Mouse (Mus musculus) lung, embryonic 15.5 days (tissue): ENCODE data around the gene 6430548M08Rik. TPM values are rescaled to one million over a fixed set of nuclear protein-coding genes. Genes with fewer than 3 reads are reported as not detected.

Experiments used
- ATAC-seq: fragments of 200-750 bp; cut with Nextera tagmentation; 2 replicates; pipeline ENCODE4 v1.8.0; 2017; ENCODE audit warnings: moderate number of reproducible peaks, borderline replicate concordance; ENCODE audit not compliant: low FRiP score, low TSS enrichment; ENCODE audit errors: extremely low read depth
- H3K27ac ChIP-seq: fragments of 300-500 bp; sonication (generic); 2 replicates; pipeline ENCODE4 v1.5.1; 2015; ENCODE audit warnings: moderate library complexity, mild to moderate bottlenecking, inconsistent platforms
- H3K27me3 ChIP-seq: fragments of 300-500 bp; sonication (generic); 2 replicates; pipeline ENCODE4 v1.6.1; 2015; ENCODE audit warnings: inconsistent platforms
- H3K36me3 ChIP-seq: fragments of 300-500 bp; sonication (generic); 2 replicates; pipeline ENCODE4 v1.6.1; 2015; ENCODE audit warnings: inconsistent platforms
- H3K4me1 ChIP-seq: fragments of 300-500 bp; sonication (generic); 2 replicates; pipeline ENCODE4 v1.6.1; 2015; ENCODE audit warnings: inconsistent platforms
- H3K4me2 ChIP-seq: fragments of 300-500 bp; sonication (generic); 2 replicates; pipeline ENCODE4 v1.6.1; 2015; ENCODE audit warnings: inconsistent platforms, mild to moderate bottlenecking, moderate library complexity
- H3K4me3 ChIP-seq: fragments of 300-500 bp; sonication (generic); 2 replicates; pipeline ENCODE4 v1.5.1; 2015; ENCODE audit warnings: mild to moderate bottlenecking, inconsistent platforms
- H3K9ac ChIP-seq: fragments of 300-500 bp; sonication (generic); 2 replicates; pipeline ENCODE4 v1.6.1; 2015; ENCODE audit warnings: inconsistent platforms
- H3K9me3 ChIP-seq: fragments of 300-500 bp; sonication (generic); 2 replicates; pipeline ENCODE4 v1.6.1; 2016; ENCODE audit warnings: inconsistent platforms
- WGBS: fragments of 180-500 bp; shearing (Covaris S2); methylation state at CpG from one replicate; pipeline ENCODE4 v1.1.7; 2015; 5-methylcytosine and 5-hydroxymethylcytosine counted together
- polyA plus RNA-seq: library from polyadenylated mRNA; unstranded; fragments of >200 nt; fragmentation: Nextera tagmentation; extraction: Ambion mirVana; gene quantifications from 2 replicates; pipeline ENCODE4 v1.2.1, GENCODE M21; 2015

6430548M08Rik gene
- polyA plus RNA-seq, 1 experiment from 2014 or later = 7.4 TPM

DNA sequence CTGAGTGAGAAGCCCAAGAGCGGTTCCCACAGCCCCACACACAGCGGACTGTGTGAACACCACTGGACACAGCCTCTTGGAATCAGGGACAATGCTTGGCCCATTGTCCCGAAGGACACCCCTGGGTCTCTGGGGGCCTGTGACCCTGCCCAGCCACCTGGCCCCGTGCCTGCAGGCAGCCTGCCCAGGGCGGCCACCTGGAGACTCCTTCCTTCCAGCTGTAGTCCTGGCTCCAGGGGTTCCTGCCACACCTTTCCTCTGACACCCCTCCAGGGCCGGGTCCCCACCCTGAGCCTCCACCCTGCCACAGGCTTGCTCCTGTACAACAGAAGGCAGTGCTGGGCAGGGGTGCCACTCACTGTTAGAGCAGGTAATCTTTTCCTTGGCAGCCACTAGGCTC, 74.6 kb downstream of the 6430548M08Rik start:
- WGBS = 77% methylated on average over 6 of the region's 6 CpGs
- peaks cover 76% of the 10 kb centered on the region for H3K4me1 ChIP-seq

GRCm38 (mm10) chr8:120189440-120189839, 75.5 kb downstream of the 6430548M08Rik start:
- WGBS = 48% methylated on average over 6 of the region's 6 CpGs
- Histone ChIP-seq H3K9me3 (no peaks in the 10 kb centered on the region), H3K27me3 (no peaks in the 10 kb centered on the region), H3K27ac (no peak overlapping the region), H3K36me3 (no peaks in the 10 kb centered on the region), H3K4me3 (no peak overlapping the region), H3K4me1 (peaks cover 70% of the 10 kb centered on the region), H3K9ac (no peak overlapping the region), H3K4me2 (no peak overlapping the region)
- ATAC-seq = no peak

More for the DNA sequence above, 74.6 kb downstream of the 6430548M08Rik start:
- ATAC-seq = no peak
- H3K36me3 ChIP-seq = no peaks in the 10 kb centered on the region
- H3K9ac ChIP-seq = no peak overlapping the region
- H3K9me3 ChIP-seq = no peaks in the 10 kb centered on the region
- H3K4me2 ChIP-seq = no peak overlapping the region
- H3K4me3 ChIP-seq = no peak overlapping the region
- no peaks in the 10 kb centered on the region for H3K27me3 ChIP-seq
- H3K27ac ChIP-seq = no peak overlapping the region

DNA sequence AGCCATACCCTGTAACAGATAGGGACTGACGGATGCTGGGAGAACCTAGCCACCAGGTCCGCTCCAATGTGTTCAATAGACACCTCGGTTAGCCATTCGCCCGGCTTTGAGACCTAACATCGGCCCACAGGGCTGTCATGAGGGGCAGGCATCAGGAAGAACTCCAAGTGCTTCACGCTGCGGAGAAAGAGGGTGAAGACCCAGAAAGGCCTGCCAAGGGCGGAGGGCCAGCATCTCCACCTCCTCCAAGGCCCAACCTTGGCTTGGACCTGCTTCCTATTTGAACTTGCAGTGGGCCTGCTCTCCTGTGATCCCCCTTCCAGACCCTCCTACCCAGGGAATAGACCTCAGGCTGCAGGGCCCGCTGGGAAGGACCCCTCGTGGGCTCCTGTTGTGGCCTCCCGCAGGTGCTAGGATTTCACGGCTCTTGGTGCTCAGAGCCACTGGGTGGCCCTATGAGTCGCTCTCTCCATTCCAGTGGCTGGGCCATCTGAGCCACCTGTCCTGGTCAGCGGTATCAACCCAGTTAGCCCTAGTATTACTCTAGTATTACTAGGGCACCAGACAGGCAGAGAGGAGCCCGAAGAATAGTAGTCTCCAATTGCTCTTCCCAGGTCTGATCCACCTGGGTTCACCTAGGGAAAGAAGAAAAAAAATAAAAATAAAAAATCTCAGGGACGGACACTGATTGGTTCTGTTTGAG, 76.3 kb downstream of the 6430548M08Rik start:
- H3K9ac ChIP-seq = no peak overlapping the region
- no peaks in the 10 kb centered on the region for H3K27me3 ChIP-seq
- H3K4me3 ChIP-seq = no peak overlapping the region
- WGBS = 69% methylated on average over 17 of the region's 17 CpGs
- H3K27ac ChIP-seq = peak overlapping the region; percentile 93
- H3K36me3 ChIP-seq = no peaks in the 10 kb centered on the region
- H3K9me3 ChIP-seq = no peaks in the 10 kb centered on the region
- H3K4me2 ChIP-seq = 0 out of 2 replicates have a peak overlapping the region, but pooled peaks have one; percentile 48
- ATAC-seq = no peak
- H3K4me1 ChIP-seq = peaks cover 63% of the 10 kb centered on the region

DNA sequence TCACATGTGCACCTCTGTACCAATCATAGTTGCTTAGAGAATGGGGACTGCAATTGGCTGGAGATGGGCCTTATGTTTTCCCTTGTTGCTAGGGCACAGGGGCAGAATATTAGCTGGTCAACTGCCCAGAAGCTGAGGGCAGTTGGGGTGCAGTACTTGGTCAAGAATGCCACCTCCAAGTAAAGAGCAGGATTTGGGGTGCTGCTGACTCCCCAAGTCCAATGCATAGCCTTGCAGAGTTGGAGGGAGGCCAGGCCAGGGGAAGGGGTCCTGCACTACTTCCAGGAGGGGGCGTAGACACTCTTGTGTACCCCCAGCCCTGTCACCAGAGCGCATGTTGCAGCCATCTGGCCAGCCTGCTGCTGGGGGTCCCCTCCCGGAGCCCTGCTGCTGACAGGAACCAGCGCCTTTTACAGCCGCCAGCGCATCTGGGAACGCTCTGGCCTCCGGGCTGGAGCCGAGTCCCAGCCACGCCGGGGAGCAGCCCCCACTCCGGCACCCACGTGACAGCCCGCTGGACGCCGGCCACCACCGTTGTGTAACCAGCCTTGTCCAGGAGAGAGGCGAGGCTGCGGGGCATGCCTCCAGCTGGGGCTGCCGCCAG, 77.0 kb downstream of the 6430548M08Rik start:
- WGBS = 22% methylated on average over 20 of the region's 20 CpGs
- no peaks in the 10 kb centered on the region for H3K36me3 ChIP-seq

DNA sequence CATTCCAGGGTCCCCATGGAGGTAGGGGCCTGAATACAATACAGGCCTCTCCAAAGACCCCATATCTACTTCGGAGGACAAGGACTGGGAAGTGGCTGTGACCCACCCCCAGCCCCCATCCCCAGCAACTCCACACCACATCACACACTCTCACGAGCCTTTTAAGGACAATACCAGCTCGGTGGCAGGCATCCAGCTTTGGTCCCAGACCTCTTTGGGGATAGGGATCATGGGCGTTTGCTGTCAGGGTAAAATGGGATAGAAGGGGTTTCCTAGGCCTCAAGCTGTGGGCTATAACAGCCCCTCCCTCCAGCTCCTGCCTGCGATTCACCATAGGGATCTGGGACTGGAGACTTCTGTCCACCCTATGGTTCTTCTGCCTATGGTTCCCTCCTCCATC, 77.7 kb downstream of the 6430548M08Rik start:
- Histone ChIP-seq H3K27ac (peak overlapping the region; percentile 93), H3K9ac (no peak overlapping the region), H3K4me1 (peaks cover 49% of the 10 kb centered on the region), H3K4me3 (no peak overlapping the region), H3K9me3 (no peaks in the 10 kb centered on the region), H3K27me3 (no peaks in the 10 kb centered on the region), H3K4me2 (peak overlapping the region; percentile 48; the same call in 1 of the 2 replicates), H3K36me3 (no peaks in the 10 kb centered on the region)
- ATAC-seq = no peak
- 44% methylated on average over 5 of the region's 5 CpGs for WGBS

More for the DNA sequence above, 77.0 kb downstream of the 6430548M08Rik start:
- Histone ChIP-seq H3K4me1 (peaks cover 56% of the 10 kb centered on the region), H3K4me3 (0 out of 2 replicates have a peak overlapping the region, but pooled peaks have one; percentile 13), H3K4me2 (peak overlapping the region; percentile 48), H3K27ac (peak overlapping the region; percentile 93), H3K9me3 (no peaks in the 10 kb centered on the region), H3K27me3 (no peaks in the 10 kb centered on the region), H3K9ac (no peak overlapping the region)
- peak; percentile 91 for ATAC-seq

DNA sequence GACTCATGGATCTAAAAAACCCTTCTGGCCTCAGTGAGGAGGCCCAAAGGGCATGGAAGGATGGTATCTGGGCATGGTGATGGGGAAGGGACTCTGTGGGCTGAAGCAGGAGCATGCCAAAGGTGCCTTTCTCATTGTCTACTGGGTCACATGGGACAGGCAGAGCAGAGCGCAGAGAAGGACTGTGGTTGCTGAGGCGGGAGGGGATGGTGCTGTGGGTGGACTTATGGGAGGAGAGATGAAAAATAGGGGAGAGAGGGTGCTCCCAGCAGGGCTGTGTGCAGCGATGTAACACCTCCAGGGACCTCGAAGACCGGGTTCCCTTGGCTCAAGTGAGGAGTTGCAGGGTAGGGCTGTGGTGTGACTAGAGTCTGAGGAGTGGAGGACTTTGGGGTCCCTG, 78.2 kb downstream of the 6430548M08Rik start:
- no peak for ATAC-seq
- H3K4me3 ChIP-seq = no peak overlapping the region
- no peaks in the 10 kb centered on the region for H3K27me3 ChIP-seq
- 97% methylated on average over 5 of the region's 5 CpGs for WGBS
- H3K27ac ChIP-seq = peak overlapping the region; percentile 93
- peaks cover 44% of the 10 kb centered on the region for H3K4me1 ChIP-seq
- no peak overlapping the region for H3K4me2 ChIP-seq
- no peak overlapping the region for H3K9ac ChIP-seq
- H3K9me3 ChIP-seq = no peaks in the 10 kb centered on the region
- H3K36me3 ChIP-seq = no peaks in the 10 kb centered on the region

- Histone ChIP-seq H3K27ac (no peak overlapping the region), H3K4me2 (no peak overlapping the region), H3K9ac (no peak overlapping the region), H3K27me3 (no peaks in the 10 kb centered on the region), H3K4me3 (no peak overlapping the region), H3K4me1 (peaks cover 34% of the 10 kb centered on the region), H3K9me3 (peaks cover 5% of the 10 kb centered on the region; the same call in 1 of the 2 replicates), H3K36me3 (no peaks in the 10 kb centered on the region)
- no peak for ATAC-seq
- 88% methylated on average over 6 of the region's 6 CpGs for WGBS
Observed at GRCm38 (mm10) chr8:120201351-120201750, 87.4 kb downstream of the 6430548M08Rik start.

DNA sequence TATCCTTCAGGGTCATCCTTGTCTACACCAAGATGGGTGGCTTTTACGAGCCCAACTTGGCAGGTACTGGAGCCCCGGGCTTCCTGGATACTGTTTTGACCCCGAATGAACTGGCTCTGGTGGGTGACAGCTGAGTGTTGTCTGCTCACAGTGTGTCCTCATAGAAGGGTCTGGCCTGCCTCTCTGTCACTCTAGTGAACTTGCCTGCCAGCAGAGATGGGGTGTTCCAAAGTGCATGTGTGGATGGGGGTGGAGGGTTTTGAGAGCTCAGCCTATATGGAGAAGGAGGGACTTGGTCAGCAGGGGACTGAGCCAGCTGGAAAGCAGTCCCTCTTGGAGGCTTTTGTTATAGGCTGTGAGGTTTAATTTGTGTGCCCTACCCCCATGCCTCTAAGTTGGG, 88.6 kb downstream of the 6430548M08Rik start:
- WGBS = 27% methylated on average over 3 of the region's 3 CpGs
- H3K9ac ChIP-seq = no peak overlapping the region
- H3K9me3 ChIP-seq = peaks cover 5% of the 10 kb centered on the region; the same call in 1 of the 2 replicates
- H3K27me3 ChIP-seq = no peaks in the 10 kb centered on the region
- peak; percentile 89 for ATAC-seq
- 0 out of 2 replicates have a peak overlapping the region, but pooled peaks have one; percentile 29 for H3K27ac ChIP-seq
- H3K4me3 ChIP-seq = no peak overlapping the region
- H3K4me1 ChIP-seq = peaks cover 34% of the 10 kb centered on the region
- H3K36me3 ChIP-seq = no peaks in the 10 kb centered on the region
- no peak overlapping the region for H3K4me2 ChIP-seq

DNA sequence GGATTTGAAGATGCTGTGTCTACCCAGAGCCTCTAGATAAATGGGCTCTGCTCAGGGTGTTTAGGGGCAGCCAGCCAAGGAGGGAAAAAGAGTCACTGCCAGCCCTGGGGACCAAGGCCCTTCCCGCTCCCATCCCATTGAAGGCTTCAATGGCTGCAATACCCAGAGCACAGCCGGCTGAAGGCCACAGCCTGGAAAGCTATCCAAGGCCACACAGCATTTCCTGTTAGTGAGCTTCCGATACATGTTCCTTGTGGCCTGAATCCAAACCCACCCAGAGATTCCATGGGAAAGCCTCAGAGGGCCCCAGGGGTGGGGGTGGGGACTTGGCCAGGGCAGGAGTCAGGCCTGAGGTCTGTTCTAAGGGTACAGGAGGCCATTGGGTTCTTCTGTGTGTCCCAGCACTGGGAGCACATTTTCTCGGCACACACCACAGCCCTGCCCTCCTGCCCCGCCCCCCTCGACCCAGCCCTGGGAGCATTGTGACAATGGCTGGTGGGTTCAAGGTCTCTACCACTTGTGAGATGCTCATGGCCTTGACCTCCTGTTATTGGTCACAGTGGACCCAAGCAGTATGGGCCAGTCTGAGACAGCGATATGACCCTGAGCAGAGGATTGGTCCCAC, 90.9 kb downstream of the 6430548M08Rik start:
- no peaks in the 10 kb centered on the region for H3K27me3 ChIP-seq
- H3K9ac ChIP-seq = no peak overlapping the region
- H3K4me1 ChIP-seq = peaks cover 43% of the 10 kb centered on the region
- no peak overlapping the region for H3K4me3 ChIP-seq
- H3K27ac ChIP-seq = peak overlapping the region; percentile 65
- peak; percentile 44; the same call in 1 of the 2 replicates for ATAC-seq
- H3K36me3 ChIP-seq = no peaks in the 10 kb centered on the region
- H3K4me2 ChIP-seq = no peak overlapping the region
- H3K9me3 ChIP-seq = peaks cover 2% of the 10 kb centered on the region; the same call in 1 of the 2 replicates
- 50% methylated on average over 7 of the region's 7 CpGs for WGBS

- Histone ChIP-seq H3K27ac (no peak overlapping the region), H3K4me3 (no peak overlapping the region), H3K9me3 (no peaks in the 10 kb centered on the region), H3K4me1 (peaks cover 44% of the 10 kb centered on the region), H3K4me2 (no peak overlapping the region), H3K9ac (no peak overlapping the region), H3K27me3 (0 out of 2 replicates have a peak, but pooled peaks cover under 1% of the 10 kb centered on the region), H3K36me3 (no peaks in the 10 kb centered on the region)
- 77% methylated on average over 9 of the region's 9 CpGs for WGBS
- no peak for ATAC-seq
Observed at GRCm38 (mm10) chr8:120205916-120206315, 92.0 kb downstream of the 6430548M08Rik start.

GRCm38 (mm10) chr8:120207364-120207763, 93.4 kb downstream of the 6430548M08Rik start:
- WGBS = 79% methylated on average over 8 of the region's 8 CpGs
- H3K4me3 ChIP-seq = no peak overlapping the region

GRCm38 (mm10) chr8:120208113-120208512, 94.2 kb downstream of the 6430548M08Rik start:
- Histone ChIP-seq H3K27me3 (0 out of 2 replicates have a peak, but pooled peaks cover 9% of the 10 kb centered on the region), H3K9ac (no peak overlapping the region), H3K27ac (no peak overlapping the region), H3K9me3 (no peaks in the 10 kb centered on the region), H3K4me1 (peaks cover 39% of the 10 kb centered on the region), H3K4me2 (no peak overlapping the region), H3K4me3 (no peak overlapping the region), H3K36me3 (no peaks in the 10 kb centered on the region)
- 24% methylated on average over 11 of the region's 11 CpGs for WGBS
- no peak for ATAC-seq

More at GRCm38 (mm10) chr8:120207364-120207763, 93.4 kb downstream of the 6430548M08Rik start:
- H3K4me1 ChIP-seq = peaks cover 40% of the 10 kb centered on the region
- H3K27ac ChIP-seq = no peak overlapping the region
- H3K4me2 ChIP-seq = no peak overlapping the region
- no peaks in the 10 kb centered on the region for H3K36me3 ChIP-seq
- no peaks in the 10 kb centered on the region for H3K9me3 ChIP-seq
- H3K27me3 ChIP-seq = 0 out of 2 replicates have a peak, but pooled peaks cover 5% of the 10 kb centered on the region
- no peak overlapping the region for H3K9ac ChIP-seq
- no peak for ATAC-seq
